Mouse (Mus musculus) megakaryocyte-erythroid progenitor cell, adult 5-6 weeks (primary cell): ENCODE results near the gene Ephx1. TPM values are rescaled to one million over a fixed set of nuclear protein-coding genes. Genes with fewer than 3 reads are reported as not detected.
"Not testable (repeated sequence)": the region's sequence is repeated elsewhere in the genome, so short reads cannot be mapped to it uniquely, and the experiment has no call there.

Experiments
- ATAC-seq: replicated peaks from 2 replicates; pipeline ENCODE4 v1.8.0; 2016; ENCODE audit warnings: mild to moderate bottlenecking, inconsistent platforms; ENCODE audit not compliant: severe bottlenecking, poor library complexity, low FRiP score, low TSS enrichment
- total RNA-seq, 2 experiments: library from RNA; stranded (forward) in 1 of 2; stranded (reverse) in 1 of 2; fragments of 200-1000, 215-1000 nt in 1 of 2; fragments of >200 nt in 1 of 2; fragmentation: Nextera tagmentation in 1 of 2; gene quantifications; 2 replicates each; pipeline ENCODE4 v1.2.3; 2014 to 2017

Ephx1 gene
- total RNA-seq, 2 experiments from 2014 or later = not detected

DNA sequence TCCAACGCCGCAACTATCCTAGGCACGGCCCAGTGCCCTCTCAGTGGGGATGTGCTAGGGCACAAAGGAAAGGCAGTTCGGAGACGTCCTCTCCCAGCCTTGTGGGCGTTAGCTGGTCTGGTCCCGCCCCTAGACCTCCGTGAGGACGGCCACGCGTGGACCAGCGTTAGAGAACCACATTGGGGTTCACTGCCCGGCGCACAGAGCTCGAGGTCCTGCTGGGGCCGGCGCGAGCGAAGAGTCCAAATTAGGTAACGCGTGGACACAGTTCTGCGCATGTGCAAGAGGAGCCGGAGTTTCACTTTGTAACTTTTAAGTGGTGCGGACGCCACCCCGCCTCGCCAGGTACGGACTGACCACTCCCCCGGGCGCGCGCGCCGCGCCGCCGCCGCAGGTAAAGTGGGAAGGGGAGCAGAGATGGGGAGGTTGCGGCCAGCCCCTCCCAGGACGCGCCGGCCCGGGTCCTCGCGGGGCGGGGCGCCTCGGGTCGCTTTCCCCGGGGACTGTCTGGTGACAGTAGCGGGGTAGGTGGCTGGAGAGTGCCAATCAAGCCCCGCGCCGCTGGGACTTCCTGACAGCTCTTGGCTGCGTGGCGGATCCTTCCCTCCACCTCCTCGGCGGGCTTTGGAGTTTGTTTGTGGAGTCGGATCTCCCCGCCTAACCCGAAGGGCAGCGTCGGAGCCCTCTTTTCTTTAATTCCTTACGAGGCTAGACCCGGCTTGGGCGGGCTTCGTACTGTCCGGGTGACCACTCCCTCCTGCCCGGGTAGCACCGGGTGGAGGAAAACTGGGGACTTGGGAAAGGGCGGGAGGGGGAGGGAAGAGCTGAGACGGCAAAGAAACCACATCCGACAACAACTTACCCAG, 78.3 kb downstream of the Ephx1 start, which contains the start of gene Tmem63a:
Tmem63a (plus strand) TSS at position 179 of the 866 bp plus-strand sequence.
- peak; percentile 46 for ATAC-seq

GRCm38 (mm10) chr1:180941726-180942125, 79.0 kb downstream of the Ephx1 start:
- ATAC-seq = 0 out of 2 replicates have a peak, but pooled peaks have one; percentile 21

DNA sequence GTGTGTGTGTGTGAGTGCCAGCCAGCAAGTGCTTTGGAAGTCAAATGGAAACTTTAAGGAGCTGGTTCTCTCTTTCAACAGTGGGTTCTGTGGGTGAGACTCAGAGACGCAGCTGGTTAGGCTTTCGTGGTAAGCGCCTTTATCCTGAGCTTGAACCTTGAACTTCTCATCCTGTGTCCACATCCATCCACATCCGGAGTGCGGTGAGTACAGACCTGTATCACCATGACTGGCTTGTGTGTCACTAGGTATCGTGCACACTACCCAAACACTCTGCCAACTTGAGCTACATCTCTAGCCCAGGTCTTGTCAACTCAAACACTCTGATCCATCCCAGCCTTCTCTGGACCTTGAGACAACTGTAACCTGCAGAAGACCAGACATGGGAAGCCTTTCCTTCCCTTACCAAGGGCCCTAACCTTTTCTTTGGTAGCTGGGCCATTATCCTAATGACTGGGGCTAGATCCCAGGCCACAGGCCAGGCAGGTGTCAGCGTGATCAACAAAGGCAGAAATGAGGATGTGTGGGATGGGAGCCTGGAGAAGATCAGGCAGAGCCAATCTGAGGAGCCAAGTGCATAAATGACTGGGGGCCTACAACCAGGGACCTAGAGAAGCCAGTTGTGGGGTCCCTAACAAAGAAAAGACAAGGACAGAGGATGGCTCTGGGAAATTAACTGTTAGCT, 79.8 kb downstream of the Ephx1 start:
- no peak for ATAC-seq

DNA sequence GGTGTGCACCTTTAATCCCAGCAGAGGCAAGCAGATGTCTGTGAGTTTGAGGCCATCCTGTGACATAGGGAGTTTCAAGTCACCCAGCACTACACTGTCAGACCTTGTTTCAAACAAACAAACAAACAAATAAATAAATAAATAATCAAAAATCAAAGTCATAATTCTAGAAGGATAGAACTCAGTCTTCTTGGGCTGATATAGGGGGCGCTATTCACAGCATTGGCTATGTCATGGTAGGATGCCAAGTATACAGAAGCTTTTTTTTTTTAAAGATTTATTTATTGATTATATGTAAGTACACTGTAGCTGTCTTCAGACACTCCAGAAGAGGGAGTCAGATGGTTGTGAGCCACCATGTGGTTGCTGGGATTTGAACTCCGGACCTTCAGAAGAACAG, 81.9 kb downstream of the Ephx1 start:
- not testable (repeated sequence) for ATAC-seq

GRCm38 (mm10) chr1:180937631-180938030, 83.1 kb downstream of the Ephx1 start:
- ATAC-seq = not testable (repeated sequence)

- ATAC-seq = peak; percentile 94
Measured at GRCm38 (mm10) chr1:180936610-180937398, 83.9 kb downstream of the Ephx1 start.

DNA sequence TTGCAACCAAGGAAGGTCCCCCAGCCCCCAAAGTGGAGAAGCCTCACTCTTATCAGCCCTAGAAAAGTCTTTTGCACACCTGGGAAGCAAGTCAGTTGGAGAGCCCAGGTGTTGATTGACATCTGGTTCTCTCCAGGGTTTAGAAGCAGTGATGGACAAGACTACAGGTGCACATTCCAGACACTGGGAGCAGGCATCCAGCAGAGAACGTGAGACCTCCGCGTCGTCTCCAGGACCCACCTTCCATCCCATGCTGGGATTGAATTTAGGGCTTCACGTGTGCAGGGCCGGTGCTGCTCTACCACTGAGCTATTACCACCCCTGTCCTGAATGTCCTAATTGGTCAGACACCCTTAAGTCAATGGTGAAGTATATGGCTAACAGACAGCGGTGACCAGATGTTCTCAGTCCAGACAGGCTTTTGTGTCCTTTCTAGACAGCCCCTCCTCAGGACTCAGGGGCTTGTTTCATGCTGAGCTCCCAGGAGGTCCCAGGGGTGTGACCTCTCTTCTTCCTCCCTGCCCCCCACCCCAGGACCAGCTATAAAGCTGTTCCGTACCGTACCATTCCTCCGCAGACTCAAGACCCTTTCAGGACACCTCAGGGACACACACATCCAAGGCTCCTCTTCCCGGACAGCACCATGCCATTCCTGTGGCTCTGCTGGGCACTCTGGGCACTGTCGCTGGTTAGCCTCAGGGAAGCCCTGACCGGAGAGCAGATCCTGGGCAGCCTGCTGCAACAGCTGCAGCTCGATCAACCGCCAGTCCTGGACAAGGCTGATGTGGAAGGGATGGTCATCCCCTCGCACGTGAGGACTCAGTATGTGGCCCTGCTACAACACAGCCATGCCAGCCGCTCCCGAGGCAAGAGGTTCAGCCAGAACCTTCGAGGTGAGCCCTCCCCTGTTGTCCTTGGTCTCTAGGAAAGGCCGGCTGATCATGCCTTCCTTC, 86.0 kb downstream of the Ephx1 start, which contains the start of gene Lefty1:
Lefty1 (plus strand) TSS at position 556 of the 953 bp plus-strand sequence.
- no peak for ATAC-seq

GRCm38 (mm10) chr1:180933659-180934058, 87.0 kb downstream of the Ephx1 start:
- no peak for ATAC-seq

DNA sequence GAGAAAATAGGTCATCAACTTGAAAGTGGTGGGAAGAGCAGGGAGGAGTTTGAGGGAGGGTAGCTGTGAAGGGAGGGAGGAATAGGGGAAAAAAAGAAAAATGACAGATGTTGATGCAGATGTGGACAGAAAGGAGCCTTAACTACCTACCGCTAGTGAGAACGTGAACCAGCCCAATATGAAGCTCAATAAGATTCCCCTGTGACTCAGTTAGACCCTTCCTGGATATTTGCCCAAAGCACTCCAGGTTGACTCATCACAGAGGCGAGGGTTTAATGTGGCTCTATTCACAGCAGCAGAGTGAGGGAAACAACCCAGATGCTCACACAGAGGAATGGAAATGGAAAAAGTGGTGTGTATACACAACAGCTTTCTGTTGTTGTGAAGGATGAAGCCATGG, 89.6 kb downstream of the Ephx1 start:
- no peak for ATAC-seq

DNA sequence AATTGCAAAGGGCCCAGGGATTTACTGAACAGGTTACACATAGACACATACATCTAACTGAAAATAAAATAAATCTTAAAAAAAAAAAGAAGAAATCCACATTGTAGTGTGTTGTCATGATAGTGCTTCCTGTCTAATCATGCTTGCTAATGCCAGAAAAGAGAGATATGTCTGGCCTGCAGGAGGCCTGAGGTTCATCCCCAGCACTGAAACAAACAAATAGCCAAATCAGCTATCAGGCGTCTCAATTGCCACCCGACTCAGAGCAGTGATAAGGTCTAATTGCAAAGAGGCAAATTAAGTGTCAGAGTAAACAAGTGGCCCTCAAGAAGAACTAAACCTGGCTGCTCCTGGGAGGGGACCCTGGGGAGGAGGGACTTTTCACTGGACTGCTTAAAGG, 91.1 kb downstream of the Ephx1 start:
- ATAC-seq = peak; percentile 69

GRCm38 (mm10) chr1:180926286-180926685, 94.4 kb downstream of the Ephx1 start:
- no peak for ATAC-seq

Other genes starting within 250 kb of the Ephx1 start
- gene H3f3a, start 207.0 kb downstream of the Ephx1 start, total RNA-seq (2014; fragmentation: Nextera tagmentation) = 737 and 1,041 TPM in 2 replicates
- 1,518 and 1,745 TPM in 2 replicates for gene H3f3a, start 207.0 kb downstream of the Ephx1 start, total RNA-seq (2017)
- 22.0 and 23.2 TPM in 2 replicates for gene Sde2, start 169.8 kb downstream of the Ephx1 start, total RNA-seq (2014; fragmentation: Nextera tagmentation)
- gene Sde2, start 169.8 kb downstream of the Ephx1 start, total RNA-seq (2017) = 37.6 and 45.7 TPM in 2 replicates
- gene Lefty2, start 127.8 kb downstream of the Ephx1 start, total RNA-seq (2014; fragmentation: Nextera tagmentation) = not detected in 2 replicates
- gene Lefty2, start 127.8 kb downstream of the Ephx1 start, total RNA-seq (2017) = not detected in 2 replicates
- gene Pycr2, start 116.6 kb downstream of the Ephx1 start, total RNA-seq (2014; fragmentation: Nextera tagmentation) = 57.0 and 70.4 TPM in 2 replicates
- gene Pycr2, start 116.6 kb downstream of the Ephx1 start, total RNA-seq (2017) = 21.1 and 34.2 TPM in 2 replicates
- gene Lefty1, start 85.9 kb downstream of the Ephx1 start, total RNA-seq (2014; fragmentation: Nextera tagmentation) = 6.4 and 11.9 TPM in 2 replicates
- gene Lefty1, start 85.9 kb downstream of the Ephx1 start, total RNA-seq (2017) = 3.4 TPM in 1 of 2 replicates, not detected in the other
- gene Tmem63a, start 78.6 kb downstream of the Ephx1 start, total RNA-seq (2014; fragmentation: Nextera tagmentation) = 22.5 and 26.6 TPM in 2 replicates
- 4.8 and 10.8 TPM in 2 replicates for gene Tmem63a, start 78.6 kb downstream of the Ephx1 start, total RNA-seq (2017)
- not detected in 2 replicates for gene 9130409I23Rik, start 30.3 kb upstream of the Ephx1 start, total RNA-seq (2014; fragmentation: Nextera tagmentation)
- not detected in 2 replicates for gene 9130409I23Rik, start 30.3 kb upstream of the Ephx1 start, total RNA-seq (2017)
- gene Nvl, start 123.3 kb upstream of the Ephx1 start, total RNA-seq (2014; fragmentation: Nextera tagmentation) = 54.5 and 64.7 TPM in 2 replicates
- 36.3 and 37.0 TPM in 2 replicates for gene Nvl, start 123.3 kb upstream of the Ephx1 start, total RNA-seq (2017)
- 14.0 and 25.9 TPM in 2 replicates for gene Cnih4, start 123.8 kb upstream of the Ephx1 start, total RNA-seq (2014; fragmentation: Nextera tagmentation)
- 59.7 and 71.2 TPM in 2 replicates for gene Cnih4, start 123.8 kb upstream of the Ephx1 start, total RNA-seq (2017)
- 93.5 and 155 TPM in 2 replicates for gene Wdr26, start 191.1 kb upstream of the Ephx1 start, total RNA-seq (2014; fragmentation: Nextera tagmentation)
- gene Wdr26, start 191.1 kb upstream of the Ephx1 start, total RNA-seq (2017) = 84.8 and 102 TPM in 2 replicates